Mouse (Mus musculus) limb, embryonic 12.5 days (tissue): Measurements from ENCODE around the gene Gm2564. TPM values are rescaled to one million over a fixed set of nuclear protein-coding genes. Genes with fewer than 3 reads are reported as not detected.
"Not testable (repeated sequence)": the region's sequence is repeated elsewhere in the genome, so short reads cannot be mapped to it uniquely, and the experiment has no call there.

Experiments
- ATAC-seq: fragments of 200-750 bp; cut with Nextera tagmentation; 2 replicates; pipeline ENCODE4 v1.8.0; 2017; ENCODE audit warnings: low read depth, moderate TSS enrichment; ENCODE audit not compliant: insufficient number of reproducible peaks, insufficient read depth, low FRiP score, low TSS enrichment
- H3K27ac ChIP-seq: fragments of 300-500 bp; sonication (generic); 2 replicates; pipeline ENCODE4 v1.5.1; 2016; ENCODE audit warnings: mild to moderate bottlenecking, moderate library complexity
- H3K27me3 ChIP-seq: fragments of 300-500 bp; sonication (generic); 2 replicates; pipeline ENCODE4 v1.6.1; 2016; ENCODE audit warnings: mild to moderate bottlenecking, moderate library complexity
- H3K36me3 ChIP-seq: fragments of 300-500 bp; sonication (generic); 2 replicates; pipeline ENCODE4 v1.6.1; 2016; ENCODE audit warnings: mild to moderate bottlenecking, moderate library complexity
- H3K4me1 ChIP-seq: fragments of 300-500 bp; sonication (generic); replicated peaks from 2 replicates; pipeline ENCODE4 v1.6.1; 2016
- H3K4me2 ChIP-seq: fragments of 300-500 bp; sonication (generic); 2 replicates; pipeline ENCODE4 v1.6.1; 2016; ENCODE audit warnings: mild to moderate bottlenecking, moderate library complexity
- H3K4me3 ChIP-seq: fragments of 300-500 bp; sonication (generic); replicated peaks from 2 replicates; pipeline ENCODE4 v1.5.1; 2016; ENCODE audit warnings: mild to moderate bottlenecking
- H3K9ac ChIP-seq: fragments of 300-500 bp; sonication (generic); replicated peaks from 2 replicates; pipeline ENCODE4 v1.6.1; 2016; ENCODE audit warnings: mild to moderate bottlenecking, moderate library complexity
- H3K9me3 ChIP-seq: fragments of 300-500 bp; sonication (generic); 2 replicates; pipeline ENCODE4 v1.6.1; 2016; ENCODE audit warnings: mild to moderate bottlenecking, moderate library complexity
- WGBS: fragments of 180-500 bp; shearing (Covaris S2); methylation state at CpG from one replicate; pipeline ENCODE4 v1.1.7; 2016; 5-methylcytosine and 5-hydroxymethylcytosine counted together
- polyA plus RNA-seq: library from polyadenylated mRNA; unstranded; fragments of >200 nt; fragmentation: Nextera tagmentation; extraction: Ambion mirVana; gene quantifications from 2 replicates; pipeline ENCODE4 v1.2.1, GENCODE M21; 2016

Gm2564 gene
- 0.42 TPM in 1 of 2 replicates, not detected in the other for polyA plus RNA-seq

DNA sequence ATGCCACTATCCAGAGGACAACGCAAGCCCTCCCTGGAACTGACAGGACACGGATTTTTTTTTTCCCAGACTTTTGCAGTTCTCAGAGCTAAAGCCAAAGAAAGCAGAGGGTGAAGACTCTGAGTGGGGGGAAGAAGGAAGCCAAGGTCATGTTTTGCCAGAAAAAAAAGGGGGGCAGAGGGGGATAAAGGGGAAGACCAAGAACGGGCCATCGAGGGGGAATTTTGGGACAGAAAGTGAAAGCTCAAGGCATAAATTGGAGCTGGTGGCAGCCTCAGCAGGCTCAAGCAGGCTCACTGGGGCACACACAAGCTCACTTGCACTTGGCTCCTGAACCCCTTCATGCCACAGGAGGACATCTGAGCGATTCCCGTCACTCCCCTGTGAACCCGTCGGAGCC is at the start of gene Gm2564:
Gene Gm2564, plus strand, starts transcription at position 301 of the 400 bp plus-strand sequence.
- H3K4me3 ChIP-seq, H3K4me1 ChIP-seq, H3K36me3 ChIP-seq, H3K27me3 ChIP-seq, H3K27ac ChIP-seq, ATAC-seq, H3K9ac ChIP-seq, H3K4me2 ChIP-seq, H3K9me3 ChIP-seq: not testable (repeated sequence)
- WGBS: no CpG with 5 or more reads among the region's 8 CpGs

DNA sequence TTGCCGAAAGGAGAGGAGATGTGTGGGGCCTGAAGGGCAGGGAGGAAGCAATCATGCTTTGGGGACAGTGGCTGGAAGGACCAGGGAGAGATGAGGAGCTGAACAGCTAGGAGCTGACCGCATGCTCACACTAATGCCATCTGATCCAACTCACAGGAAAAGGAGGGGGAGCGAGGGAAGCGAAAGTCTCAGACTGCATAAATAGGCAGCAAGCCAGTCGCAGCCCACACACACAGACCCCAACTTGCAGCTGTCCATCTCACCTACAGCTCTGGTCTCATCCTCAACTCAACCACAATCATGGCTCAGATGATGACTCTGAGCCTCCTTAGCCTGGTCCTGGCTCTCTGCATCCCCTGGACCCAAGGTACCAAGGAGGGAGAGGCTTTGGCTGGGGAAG is 17.6 kb upstream of the Gm2564 start, which contains the start of gene Gm10591:
Gene Gm10591, plus strand, starts transcription at position 301 of the 400 bp plus-strand sequence.
- not testable (repeated sequence) for ATAC-seq, H3K9ac ChIP-seq, H3K36me3 ChIP-seq, H3K4me3 ChIP-seq, H3K27me3 ChIP-seq, H3K27ac ChIP-seq, H3K9me3 ChIP-seq, H3K4me2 ChIP-seq, H3K4me1 ChIP-seq
- WGBS: no CpG with 5 or more reads among the region's 5 CpGs

- not testable (repeated sequence) for H3K9me3 ChIP-seq, H3K4me1 ChIP-seq
- no CpG with 5 or more reads among the region's 9 CpGs for WGBS
Measured at GRCm38 (mm10) chr4:42654951-42655350, 25.4 kb downstream of the Gm2564 start, which contains the start of gene Ccl27b. Gene Ccl27b (plus strand): TSS chr4:42655251.

GRCm38 (mm10) chr4:42661793-42662192 is 32.3 kb downstream of the Gm2564 start, which contains the start of gene Il11ra2:
Gene Il11ra2 (minus strand): TSS chr4:42661893.
- not testable (repeated sequence) for ATAC-seq, H3K27me3 ChIP-seq, H3K9ac ChIP-seq, H3K9me3 ChIP-seq, H3K4me1 ChIP-seq, H3K4me3 ChIP-seq, H3K4me2 ChIP-seq, H3K36me3 ChIP-seq, H3K27ac ChIP-seq
- WGBS: no CpG with 5 or more reads among the region's 3 CpGs

More at GRCm38 (mm10) chr4:42654951-42655350, 25.4 kb downstream of the Gm2564 start, which contains the start of gene Ccl27b:
- H3K36me3 ChIP-seq, H3K27me3 ChIP-seq, H3K27ac ChIP-seq, ATAC-seq, H3K4me3 ChIP-seq, H3K4me2 ChIP-seq, H3K9ac ChIP-seq: not testable (repeated sequence)

GRCm38 (mm10) chr4:42675415-42675814 is 45.9 kb downstream of the Gm2564 start:
- H3K4me2 ChIP-seq, H3K9me3 ChIP-seq, H3K27ac ChIP-seq, H3K9ac ChIP-seq, H3K36me3 ChIP-seq, ATAC-seq, H3K4me1 ChIP-seq, H3K4me3 ChIP-seq, H3K27me3 ChIP-seq: not testable (repeated sequence)
- no CpG with 5 or more reads among the region's 4 CpGs for WGBS

GRCm38 (mm10) chr4:42679365-42679764 is 49.8 kb downstream of the Gm2564 start:
- H3K9ac ChIP-seq, H3K27ac ChIP-seq, H3K36me3 ChIP-seq, H3K4me2 ChIP-seq, H3K4me1 ChIP-seq, ATAC-seq, H3K4me3 ChIP-seq, H3K9me3 ChIP-seq, H3K27me3 ChIP-seq: not testable (repeated sequence)
- no CpG with 5 or more reads among the region's 7 CpGs for whole genome bisulfite sequencing

- H3K36me3 ChIP-seq, H3K9ac ChIP-seq, H3K4me2 ChIP-seq, ATAC-seq, H3K4me3 ChIP-seq, H3K9me3 ChIP-seq, H3K4me1 ChIP-seq, H3K27me3 ChIP-seq, H3K27ac ChIP-seq: not testable (repeated sequence)
- no CpG with 5 or more reads among the region's 32 CpGs for WGBS
Measured at GRCm38 (mm10) chr4:42680374-42681356, 51.1 kb downstream of the Gm2564 start.

Other genes with a start within 250 kb of the Gm2564 start
- gene Gm21586, start 190.3 kb upstream of the Gm2564 start, polyA plus RNA-seq: not detected in 2 replicates
- gene Gm2163, start 163.0 kb upstream of the Gm2564 start, polyA plus RNA-seq: 0.22 TPM in 1 of 2 replicates, not detected in the other
- gene Fam205a2, start 101.5 kb upstream of the Gm2564 start, polyA plus RNA-seq: 0.26 TPM in 1 of 2 replicates, not detected in the other
- gene Gm10591, start 17.5 kb upstream of the Gm2564 start, polyA plus RNA-seq: not detected in 2 replicates
- gene Ccl27b, start 25.5 kb downstream of the Gm2564 start, polyA plus RNA-seq: not detected in 2 replicates
- not detected in 2 replicates for gene Il11ra2, start 32.2 kb downstream of the Gm2564 start, polyA plus RNA-seq
- gene 4930578G10Rik, start 105.8 kb downstream of the Gm2564 start, polyA plus RNA-seq: not detected in 2 replicates
- not detected in 2 replicates for gene Ccl19, start 126.9 kb downstream of the Gm2564 start, polyA plus RNA-seq
- gene Ccl21a, start 144.3 kb downstream of the Gm2564 start, polyA plus RNA-seq: 3.1 and 4.0 TPM in 2 replicates
- 0.06 TPM in 1 of 2 replicates, not detected in the other for gene Fam205a1, start 224.2 kb downstream of the Gm2564 start, polyA plus RNA-seq
- gene Gm12394, start 227.1 kb downstream of the Gm2564 start, polyA plus RNA-seq: 0.09 TPM in 1 of 2 replicates, not detected in the other
- gene Fam205c, start 244.5 kb downstream of the Gm2564 start, polyA plus RNA-seq: 0.35 TPM in 1 of 2 replicates, not detected in the other